Mouse (Mus musculus) urinary bladder, postnatal 25 days (tissue): ENCODE data around the gene Olfr346.

ENCODE experiments used
- DNase-seq: peaks from one replicate; pipeline ENCODE4 v3.0.0; 2022; ENCODE audit warnings: low spot score

The Olfr346 gene

GRCm38 (mm10) chr2:36685488-36685887, at the start of gene Olfr346:
Olfr346 (plus strand) TSS chr2:36685788.
- no peak for DNase-seq

DNA sequence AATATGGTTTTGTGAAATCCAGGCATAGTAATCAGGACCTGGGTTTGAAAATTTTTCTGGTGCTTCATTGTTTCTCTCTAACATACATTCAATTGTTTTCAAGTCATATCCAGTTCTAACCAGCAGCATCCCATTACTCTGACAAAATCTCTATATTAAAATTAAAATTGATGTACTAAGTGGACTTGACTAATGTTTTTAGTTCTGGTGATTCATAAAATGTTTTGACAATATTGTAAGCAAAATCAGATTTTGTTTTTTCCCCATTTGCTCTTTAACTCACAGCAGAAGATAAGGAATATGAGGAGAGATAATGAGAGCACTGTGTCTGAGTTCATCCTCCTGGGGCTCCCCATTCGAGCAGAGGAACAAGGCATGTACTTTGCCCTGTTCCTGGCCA, 45.8 kb upstream of the Olfr346 start, which contains the start of gene Olfr345:
Olfr345 (plus strand) TSS at position 301 of the 400 bp plus-strand sequence.
- DNase-seq = no peak

- DNase-seq = no peak
These were observed 46.0 kb downstream of the Olfr346 start, which contains the start of gene Olfr347 for GRCm38 (mm10) chr2:36731602-36732001. Olfr347 (plus strand) TSS chr2:36731902.

GRCm38 (mm10) chr2:36736226-36736625, 50.6 kb downstream of the Olfr346 start:
- no peak for DNase-seq
